Mouse (Mus musculus): ENCODE measurements around the gene Rtn2. TPM values are rescaled to one million over a fixed set of nuclear protein-coding genes. Genes with fewer than 3 reads are reported as not detected.

Rtn2 gene
- polyA plus RNA-seq, 1 experiment from 2014 or later, result 20.9 TPM

- peaks cover 20% of the 10 kb centered on the region for H3K27me3 ChIP-seq
- WGBS, result 3% methylated on average over 11 of the region's 11 CpGs
- no peak for ATAC-seq (ENCODE audit: low FRiP score, low read depth)
- H3K4me1 ChIP-seq, result peaks cover 42% of the 10 kb centered on the region
- H3K4me2 ChIP-seq (replicated peaks), result peak overlapping the region; percentile 93
- no peak overlapping the region for H3K27ac ChIP-seq
- H3K9me3 ChIP-seq, result no peaks in the 10 kb centered on the region
- no peak overlapping the region for H3K9ac ChIP-seq
- H3K4me3 ChIP-seq, result 0 out of 2 replicates have a peak overlapping the region, but pooled peaks have one; percentile 53
- peaks cover 9% of the 10 kb centered on the region for H3K36me3 ChIP-seq
Observed at GRCm38 (mm10) chr7:19343210-19343808, 60.9 kb downstream of the Rtn2 start.

- Histone ChIP-seq H3K27me3 (peaks cover 20% of the 10 kb centered on the region), H3K36me3 (peaks cover 19% of the 10 kb centered on the region), H3K27ac (peak within 1 kb of the TSS; percentile 89), H3K4me1 (peaks cover 39% of the 10 kb centered on the region), H3K4me2 (replicated peaks) (peak within 1 kb of the TSS; percentile 93), H3K9me3 (no peaks in the 10 kb centered on the region), H3K4me3 (peak within 1 kb of the TSS; percentile 64), H3K9ac (peak within 1 kb of the TSS; percentile 77)
- WGBS, result 23% methylated on average over 12 of the region's 12 CpGs
- ATAC-seq (ENCODE audit: low FRiP score, low read depth), result no peak
Observed at GRCm38 (mm10) chr7:19344237-19344847, 61.9 kb downstream of the Rtn2 start, which contains the start of gene Ercc1. Ercc1 (plus strand) TSS chr7:19344778.

GRCm38 (mm10) chr7:19344938-19345471, 62.6 kb downstream of the Rtn2 start:
- under 1% methylated on average over 31 of the region's 31 CpGs for WGBS
- no peaks in the 10 kb centered on the region for H3K9me3 ChIP-seq
- ATAC-seq (ENCODE audit: low FRiP score, low read depth), result peak; percentile 95

More at GRCm38 (mm10) chr7:19344938-19345471, 62.6 kb downstream of the Rtn2 start:
- Histone ChIP-seq H3K4me2 (replicated peaks) (peak overlapping the region; percentile 89), H3K36me3 (peaks cover 26% of the 10 kb centered on the region), H3K9ac (peak overlapping the region; percentile 77), H3K4me3 (peak overlapping the region; percentile 64), H3K27ac (peak overlapping the region; percentile 89), H3K27me3 (peaks cover 20% of the 10 kb centered on the region), H3K4me1 (peaks cover 39% of the 10 kb centered on the region)

Other genes with a start within 250 kb of the Rtn2 start
- not detected in 2 replicates for gene Rsph6a, start 227.9 kb upstream of the Rtn2 start, polyA plus RNA-seq (2015; fragmentation: Nextera tagmentation; extraction: Ambion mirVana)
- 16.8 and 17.4 TPM in 2 replicates for gene Dmwd, start 206.4 kb upstream of the Rtn2 start, polyA plus RNA-seq (2015; fragmentation: Nextera tagmentation; extraction: Ambion mirVana)
- 22.6 and 23.1 TPM in 2 replicates for gene Dmpk, start 198.8 kb upstream of the Rtn2 start, polyA plus RNA-seq (2015; fragmentation: Nextera tagmentation; extraction: Ambion mirVana)
- gene Six5, start 188.0 kb upstream of the Rtn2 start, polyA plus RNA-seq (2015; fragmentation: Nextera tagmentation; extraction: Ambion mirVana), result 13.4 and 13.9 TPM in 2 replicates
- gene Gm4969, start 164.3 kb upstream of the Rtn2 start, polyA plus RNA-seq (2015; fragmentation: Nextera tagmentation; extraction: Ambion mirVana), result 4.2 and 4.3 TPM in 2 replicates
- 16.8 and 19.1 TPM in 2 replicates for gene Fbxo46, start 162.8 kb upstream of the Rtn2 start, polyA plus RNA-seq (2015; fragmentation: Nextera tagmentation; extraction: Ambion mirVana)
- gene Qpctl, start 133.3 kb upstream of the Rtn2 start, polyA plus RNA-seq (2015; fragmentation: Nextera tagmentation; extraction: Ambion mirVana), result 17.1 and 18.1 TPM in 2 replicates
- 146 and 149 TPM in 2 replicates for gene Snrpd2, start 132.9 kb upstream of the Rtn2 start, polyA plus RNA-seq (2015; fragmentation: Nextera tagmentation; extraction: Ambion mirVana)
- 0.29 and 0.41 TPM in 2 replicates for gene Gipr, start 116.5 kb upstream of the Rtn2 start, polyA plus RNA-seq (2015; fragmentation: Nextera tagmentation; extraction: Ambion mirVana)
- gene Eml2, start 106.2 kb upstream of the Rtn2 start, polyA plus RNA-seq (2015; fragmentation: Nextera tagmentation; extraction: Ambion mirVana), result 5.2 and 5.5 TPM in 2 replicates
- 4.6 and 6.2 TPM in 2 replicates for gene Gpr4, start 70.1 kb upstream of the Rtn2 start, polyA plus RNA-seq (2015; fragmentation: Nextera tagmentation; extraction: Ambion mirVana)
- 35.2 and 35.7 TPM in 2 replicates for gene Opa3, start 54.3 kb upstream of the Rtn2 start, polyA plus RNA-seq (2015; fragmentation: Nextera tagmentation; extraction: Ambion mirVana)
- gene Vasp, start 10.8 kb upstream of the Rtn2 start, polyA plus RNA-seq (2015; fragmentation: Nextera tagmentation; extraction: Ambion mirVana), result 68.9 and 69.0 TPM in 2 replicates
- gene Ppm1n, start 2.6 kb upstream of the Rtn2 start, polyA plus RNA-seq (2015; fragmentation: Nextera tagmentation; extraction: Ambion mirVana), result not detected in 2 replicates
- 0.23 and 0.27 TPM in 2 replicates for gene Fosb, start 27.4 kb downstream of the Rtn2 start, polyA plus RNA-seq (2015; fragmentation: Nextera tagmentation; extraction: Ambion mirVana)
- 89.1 and 96.4 TPM in 2 replicates for gene Ercc1, start 62.2 kb downstream of the Rtn2 start, polyA plus RNA-seq (2015; fragmentation: Nextera tagmentation; extraction: Ambion mirVana)
- gene Cd3eap, start 76.9 kb downstream of the Rtn2 start, polyA plus RNA-seq (2015; fragmentation: Nextera tagmentation; extraction: Ambion mirVana), result 29.9 and 31.8 TPM in 2 replicates
- gene Ppp1r13l, start 77.1 kb downstream of the Rtn2 start, polyA plus RNA-seq (2015; fragmentation: Nextera tagmentation; extraction: Ambion mirVana), result 9.0 and 9.6 TPM in 2 replicates
- gene Ercc2, start 99.4 kb downstream of the Rtn2 start, polyA plus RNA-seq (2015; fragmentation: Nextera tagmentation; extraction: Ambion mirVana), result 18.2 and 18.3 TPM in 2 replicates
- gene Klc3, start 121.5 kb downstream of the Rtn2 start, polyA plus RNA-seq (2015; fragmentation: Nextera tagmentation; extraction: Ambion mirVana), result 8.3 and 8.6 TPM in 2 replicates
- gene Ckm, start 122.2 kb downstream of the Rtn2 start, polyA plus RNA-seq (2015; fragmentation: Nextera tagmentation; extraction: Ambion mirVana), result 3.2 and 4.7 TPM in 2 replicates
- gene Mark4, start 176.2 kb downstream of the Rtn2 start, polyA plus RNA-seq (2015; fragmentation: Nextera tagmentation; extraction: Ambion mirVana), result 9.8 and 10.3 TPM in 2 replicates
- gene Exoc3l2, start 180.7 kb downstream of the Rtn2 start, polyA plus RNA-seq (2015; fragmentation: Nextera tagmentation; extraction: Ambion mirVana), result 1.1 and 1.3 TPM in 2 replicates
- 2.5 TPM in 2 replicates for gene Bloc1s3, start 225.7 kb downstream of the Rtn2 start, polyA plus RNA-seq (2015; fragmentation: Nextera tagmentation; extraction: Ambion mirVana)
- gene Trappc6a, start 225.8 kb downstream of the Rtn2 start, polyA plus RNA-seq (2015; fragmentation: Nextera tagmentation; extraction: Ambion mirVana), result 67.5 and 67.8 TPM in 2 replicates
- 0.10 and 0.11 TPM in 2 replicates for gene Nkpd1, start 235.2 kb downstream of the Rtn2 start, polyA plus RNA-seq (2015; fragmentation: Nextera tagmentation; extraction: Ambion mirVana)